Mouse (Mus musculus) bone marrow, adult 2 months (tissue): ENCODE measurements around the gene Ebp.

ENCODE experiments used
- CTCF ChIP-seq: fragments of 200-500 bp; IDR thresholded peaks from 2 replicates; pipeline ENCODE4 v1.5.1; 2011; ENCODE audit warnings: low read length, control low read depth; ENCODE audit not compliant: control insufficient read depth, insufficient read depth
- POLR2A ChIP-seq: fragments of 200-500 bp; IDR thresholded peaks from 2 replicates; pipeline ENCODE4 v1.6.1; 2011; ENCODE audit warnings: low read depth, mild to moderate bottlenecking, control low read depth, low read length, borderline replicate concordance; ENCODE audit not compliant: control insufficient read depth

GRCm38 (mm10) chrX:8236704-8237103 lies 43.4 kb upstream of the Ebp start:
- TF ChIP-seq POLR2A (no peak), CTCF (no peak)
